Mouse (Mus musculus): ENCODE measurements around the gene Btg1.

DNA sequence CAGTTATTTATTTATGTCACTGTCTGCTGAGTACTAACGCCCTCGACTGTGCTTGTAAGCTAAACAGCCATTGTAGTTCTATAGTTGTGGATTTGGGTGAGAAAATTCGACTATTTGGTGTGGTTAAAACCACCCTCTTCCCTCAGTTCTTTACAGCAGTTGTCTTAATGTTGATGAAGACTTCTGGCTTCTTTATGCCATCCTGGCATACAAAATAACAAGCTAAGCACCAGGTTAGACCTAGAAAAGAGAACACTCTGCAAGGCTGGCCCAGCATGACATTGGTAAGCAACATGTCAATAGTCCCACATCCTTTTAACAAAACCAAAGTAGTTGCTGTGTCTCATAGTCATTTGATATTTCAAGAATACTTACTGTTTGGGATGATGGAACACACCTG, 14.5 kb upstream of the Btg1 start:
- TF ChIP-seq CTCF (IDR thresholded peaks at IDR 0.05) (no peak), POLR2A (IDR thresholded peaks at IDR 0.05; ENCODE audit: insufficient read depth, low read depth, low read length) (no peak), EP300 (IDR thresholded peaks at IDR 0.05; ENCODE audit: insufficient read depth, low read depth, low read length) (no peak)
